Mouse (Mus musculus) limb, embryonic 11.5 days (tissue): ENCODE data around the gene Hes3. TPM values are rescaled to one million over a fixed set of nuclear protein-coding genes. Genes with fewer than 3 reads are reported as not detected.

Experiments used
- ATAC-seq: fragments of 200-750 bp; cut with Nextera tagmentation; 2 replicates; pipeline ENCODE4 v1.8.0; 2017; ENCODE audit warnings: low read depth; ENCODE audit not compliant: insufficient number of reproducible peaks, low FRiP score, low TSS enrichment
- DNase-seq: peaks from one replicate; pipeline ENCODE4 v3.0.0-alpha.2; 2015; ENCODE audit warnings: low spot score
- H3K27ac ChIP-seq: fragments of 300-500 bp; sonication (generic); replicated peaks from 2 replicates; pipeline ENCODE4 v1.5.1; 2014; ENCODE audit warnings: low read depth, mild to moderate bottlenecking, low read length
- H3K27me3 ChIP-seq: fragments of 300-500 bp; sonication (generic); 2 replicates; pipeline ENCODE4 v1.6.1; 2014; ENCODE audit warnings: mild to moderate bottlenecking, low read length, mixed read lengths; ENCODE audit not compliant: control insufficient read depth, insufficient read depth
- H3K36me3 ChIP-seq: fragments of 300-500 bp; sonication (generic); 2 replicates; pipeline ENCODE4 v1.6.1; 2014; ENCODE audit warnings: mild to moderate bottlenecking, low read length, moderate library complexity, mixed read lengths; ENCODE audit not compliant: control insufficient read depth, insufficient read depth
- H3K4me1 ChIP-seq: fragments of 300-500 bp; sonication (generic); 2 replicates; pipeline ENCODE4 v1.6.1; 2014; ENCODE audit warnings: low read length, mixed read lengths; ENCODE audit not compliant: control insufficient read depth, insufficient read depth
- H3K4me2 ChIP-seq: fragments of 300-500 bp; sonication (generic); 2 replicates; pipeline ENCODE4 v1.6.1; 2014; ENCODE audit warnings: low read depth, mild to moderate bottlenecking, moderate library complexity; ENCODE audit not compliant: severe bottlenecking
- H3K4me3 ChIP-seq: fragments of 300-500 bp; sonication (generic); 2 replicates; pipeline ENCODE4 v1.5.1; 2014; ENCODE audit warnings: low read depth, low read length
- H3K9ac ChIP-seq: fragments of 300-500 bp; sonication (generic); 2 replicates; pipeline ENCODE4 v1.6.1; 2014; ENCODE audit warnings: mild to moderate bottlenecking, low read length
- H3K9me3 ChIP-seq: fragments of 300-500 bp; sonication (generic); 2 replicates; pipeline ENCODE4 v1.6.1; 2016; ENCODE audit warnings: low read length; ENCODE audit not compliant: control insufficient read depth
- WGBS: fragments of 180-500 bp; shearing (Covaris S2); extraction: QIAGEN DNeasy Blood & Tissue Kit; methylation state at CpG from one replicate; pipeline ENCODE4 v1.1.7; 2014; 5-methylcytosine and 5-hydroxymethylcytosine counted together
- polyA plus RNA-seq: library from polyadenylated mRNA; unstranded; fragments of >200 nt; fragmentation: Nextera tagmentation; extraction: Ambion mirVana; gene quantifications from 2 replicates; pipeline ENCODE4 v1.2.1, GENCODE M21; 2014

Gene Hes3
- polyA plus RNA-seq, 1 experiment from 2014 or later, result not detected

DNA sequence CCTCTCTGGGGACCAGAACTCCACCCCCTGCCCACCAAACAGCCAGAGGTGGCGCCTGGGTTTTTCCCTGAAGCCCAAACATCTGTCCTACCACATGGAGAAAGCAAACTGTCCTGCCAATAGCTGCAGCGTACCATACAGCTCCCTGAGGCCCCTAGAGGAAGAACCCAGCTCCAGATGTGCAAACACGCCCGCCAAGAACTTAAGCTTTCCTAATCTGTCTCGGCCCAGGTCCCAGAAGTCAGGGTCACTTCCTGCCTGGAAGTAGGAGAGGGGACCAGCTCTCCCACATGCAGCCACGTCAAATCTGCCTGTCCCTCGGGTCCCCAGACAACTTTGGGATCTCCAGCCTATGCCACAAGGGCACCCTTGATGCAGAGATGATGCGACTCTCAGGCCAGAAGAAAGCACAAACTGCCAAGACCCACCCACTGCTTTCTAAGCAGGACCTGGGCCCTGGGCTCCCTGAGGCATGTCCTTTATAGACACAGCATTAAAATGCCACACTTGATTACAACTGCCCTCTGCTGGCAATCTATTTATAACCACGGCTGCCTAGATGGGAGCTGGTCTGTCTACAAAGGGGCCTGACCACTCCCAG, 18.9 kb downstream of the Hes3 start:
- Histone ChIP-seq H3K4me3 (no peak overlapping the region), H3K27ac (no peak overlapping the region), H3K36me3 (no peaks in the 10 kb centered on the region), H3K27me3 (peaks cover 18% of the 10 kb centered on the region), H3K9me3 (no peaks in the 10 kb centered on the region), H3K9ac (no peak overlapping the region; the same call in 1 of the 2 replicates), H3K4me1 (peaks cover 29% of the 10 kb centered on the region), H3K4me2 (no peak overlapping the region)
- 24% methylated on average over 9 of the region's 9 CpGs for WGBS
- ATAC-seq (no peak), DNase-seq (peak; percentile 43)

- Histone ChIP-seq H3K4me3 (no peak overlapping the region), H3K36me3 (no peaks in the 10 kb centered on the region), H3K27me3 (peaks cover 18% of the 10 kb centered on the region), H3K9me3 (no peaks in the 10 kb centered on the region), H3K9ac (peak overlapping the region; percentile 12; the same call in 1 of the 2 replicates), H3K4me1 (peaks cover 29% of the 10 kb centered on the region), H3K27ac (no peak overlapping the region), H3K4me2 (peak overlapping the region; percentile 4; the same call in 1 of the 2 replicates)
- no peak for ATAC-seq
- DNase-seq, result no peak
- 64% methylated on average over 7 of the region's 7 CpGs for WGBS
Observed at GRCm38 (mm10) chr4:152272006-152272405, 19.5 kb downstream of the Hes3 start.

DNA sequence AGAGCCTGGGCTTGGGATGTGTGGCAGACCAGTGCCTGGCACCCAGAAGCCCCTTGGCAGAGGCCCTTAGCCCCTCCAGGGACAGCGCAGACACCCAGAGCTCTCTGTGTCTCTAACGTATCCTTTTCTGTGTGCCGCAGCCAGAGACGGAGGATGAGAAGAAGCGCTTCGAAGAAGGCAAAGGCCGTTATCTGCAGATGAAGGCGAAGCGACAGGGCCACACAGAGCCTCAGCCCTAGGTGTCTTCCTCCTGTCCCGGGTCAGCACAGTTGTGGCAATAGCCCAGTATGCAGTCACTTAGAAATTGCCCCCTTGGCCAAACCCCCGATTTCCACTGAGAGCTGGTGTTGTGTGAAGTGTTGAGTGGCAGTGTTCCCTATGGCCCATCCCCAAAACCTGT, 20.1 kb downstream of the Hes3 start:
- Histone ChIP-seq H3K4me1 (peaks cover 29% of the 10 kb centered on the region), H3K36me3 (no peaks in the 10 kb centered on the region), H3K9ac (no peak overlapping the region), H3K4me3 (no peak overlapping the region), H3K9me3 (no peaks in the 10 kb centered on the region), H3K27ac (no peak overlapping the region), H3K4me2 (no peak overlapping the region), H3K27me3 (peaks cover 14% of the 10 kb centered on the region)
- ATAC-seq (no peak), DNase-seq (no peak)
- WGBS, result 89% methylated on average over 11 of the region's 11 CpGs

GRCm38 (mm10) chr4:152270599-152270998, 20.9 kb downstream of the Hes3 start:
- no peaks in the 10 kb centered on the region for H3K9me3 ChIP-seq
- WGBS, result 79% methylated on average over 9 of the region's 9 CpGs
- DNase-seq (no peak), ATAC-seq (no peak)
- H3K4me2 ChIP-seq, result no peak overlapping the region
- no peak overlapping the region for H3K4me3 ChIP-seq
- H3K36me3 ChIP-seq, result no peaks in the 10 kb centered on the region
- H3K9ac ChIP-seq, result no peak overlapping the region
- no peak overlapping the region for H3K27ac ChIP-seq
- peaks cover 29% of the 10 kb centered on the region for H3K4me1 ChIP-seq
- H3K27me3 ChIP-seq, result peaks cover 9% of the 10 kb centered on the region

GRCm38 (mm10) chr4:152269967-152270366, 21.5 kb downstream of the Hes3 start:
- ATAC-seq, result no peak
- WGBS, result 82% methylated on average over 13 of the region's 13 CpGs

DNA sequence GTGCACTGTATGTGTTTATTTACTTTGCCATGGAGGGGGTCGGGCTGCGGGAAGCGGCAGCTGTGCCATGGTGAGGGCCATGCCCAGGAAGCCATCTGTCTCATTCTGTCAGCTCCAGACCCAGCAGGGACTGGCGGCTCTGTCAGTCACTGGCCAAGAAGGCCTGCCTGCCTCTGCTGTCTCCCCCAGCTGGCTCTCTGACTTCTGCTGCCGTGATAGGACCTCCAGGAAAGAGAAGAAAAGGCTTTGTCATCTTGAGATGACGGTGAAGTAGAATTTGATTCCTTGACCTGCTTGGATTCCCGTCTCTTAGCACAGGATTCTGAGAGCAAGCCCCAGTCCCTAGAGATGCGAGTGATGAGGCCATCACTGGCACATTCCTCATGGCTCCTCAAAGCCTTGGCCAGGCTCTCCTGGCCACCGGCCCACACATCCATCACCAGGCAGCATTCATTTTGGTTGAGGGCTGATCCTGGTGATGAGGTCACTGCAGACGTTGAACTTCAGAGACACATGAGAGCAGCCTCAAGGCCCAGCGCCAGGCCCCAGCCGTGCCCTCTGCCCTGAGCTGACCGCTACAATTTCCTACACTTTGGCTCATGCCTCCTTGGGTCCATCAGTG, 23.6 kb downstream of the Hes3 start:
- DNase-seq (no peak), ATAC-seq (no peak)
- Histone ChIP-seq H3K9ac (no peak overlapping the region), H3K4me2 (no peak overlapping the region), H3K36me3 (no peaks in the 10 kb centered on the region), H3K9me3 (no peaks in the 10 kb centered on the region), H3K27me3 (no peaks in the 10 kb centered on the region), H3K4me3 (no peak overlapping the region), H3K27ac (no peak overlapping the region), H3K4me1 (peaks cover 14% of the 10 kb centered on the region)
- WGBS, result 79% methylated on average over 13 of the region's 13 CpGs

More at GRCm38 (mm10) chr4:152269967-152270366, 21.5 kb downstream of the Hes3 start:
- no peak for DNase-seq
- H3K4me3 ChIP-seq, result no peak overlapping the region
- no peaks in the 10 kb centered on the region for H3K36me3 ChIP-seq
- no peaks in the 10 kb centered on the region for H3K9me3 ChIP-seq
- H3K27me3 ChIP-seq, result peaks cover 3% of the 10 kb centered on the region
- no peak overlapping the region for H3K27ac ChIP-seq
- H3K4me2 ChIP-seq, result no peak overlapping the region
- H3K4me1 ChIP-seq, result peaks cover 27% of the 10 kb centered on the region
- H3K9ac ChIP-seq, result no peak overlapping the region

- Histone ChIP-seq H3K27ac (no peak overlapping the region), H3K4me1 (peaks cover 3% of the 10 kb centered on the region; the same call in 1 of the 2 replicates), H3K4me2 (no peak overlapping the region), H3K9me3 (no peaks in the 10 kb centered on the region), H3K4me3 (no peak overlapping the region), H3K36me3 (no peaks in the 10 kb centered on the region), H3K27me3 (no peaks in the 10 kb centered on the region), H3K9ac (no peak overlapping the region)
- ATAC-seq, result no peak
- WGBS, result 51% methylated on average over 10 of the region's 10 CpGs
- DNase-seq, result no peak
Observed at GRCm38 (mm10) chr4:152266236-152266895, 25.1 kb downstream of the Hes3 start.

DNA sequence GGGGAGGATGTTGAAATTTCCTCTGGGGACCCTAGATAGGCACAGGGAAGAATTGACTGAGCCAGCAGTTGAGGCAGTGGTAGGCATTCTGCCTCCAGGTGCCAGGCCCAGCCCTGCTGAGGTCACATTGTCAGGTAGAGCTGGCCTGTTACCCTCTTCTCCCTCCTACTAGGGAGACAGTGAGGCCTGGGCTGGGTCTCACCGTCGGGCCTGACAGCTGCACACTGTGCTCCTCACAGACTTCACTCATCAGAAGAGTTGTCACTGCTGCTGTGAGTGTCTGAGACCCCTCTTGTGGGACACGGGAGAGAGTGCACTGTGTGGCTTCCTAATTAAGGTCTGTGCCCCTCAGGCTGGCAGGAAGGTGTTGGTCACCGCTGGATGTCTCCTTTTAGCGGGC, 25.7 kb downstream of the Hes3 start:
- H3K4me3 ChIP-seq, result no peak overlapping the region
- H3K36me3 ChIP-seq, result no peaks in the 10 kb centered on the region
- no peaks in the 10 kb centered on the region for H3K9me3 ChIP-seq
- H3K4me1 ChIP-seq, result peaks cover 3% of the 10 kb centered on the region; the same call in 1 of the 2 replicates
- H3K9ac ChIP-seq, result no peak overlapping the region
- H3K27me3 ChIP-seq, result no peaks in the 10 kb centered on the region
- ATAC-seq (no peak), DNase-seq (no peak)
- no peak overlapping the region for H3K27ac ChIP-seq
- H3K4me2 ChIP-seq, result no peak overlapping the region
- 61% methylated on average over 5 of the region's 5 CpGs for WGBS
